Mouse (Mus musculus): ENCODE results near the gene Bcl2l10. TPM values are rescaled to one million over a fixed set of nuclear protein-coding genes. Genes with fewer than 3 reads are reported as not detected.

Bcl2l10 gene
- not detected in 2 replicates for polyA plus RNA-seq (2015; fragmentation: Nextera tagmentation; extraction: Ambion mirVana)

DNA sequence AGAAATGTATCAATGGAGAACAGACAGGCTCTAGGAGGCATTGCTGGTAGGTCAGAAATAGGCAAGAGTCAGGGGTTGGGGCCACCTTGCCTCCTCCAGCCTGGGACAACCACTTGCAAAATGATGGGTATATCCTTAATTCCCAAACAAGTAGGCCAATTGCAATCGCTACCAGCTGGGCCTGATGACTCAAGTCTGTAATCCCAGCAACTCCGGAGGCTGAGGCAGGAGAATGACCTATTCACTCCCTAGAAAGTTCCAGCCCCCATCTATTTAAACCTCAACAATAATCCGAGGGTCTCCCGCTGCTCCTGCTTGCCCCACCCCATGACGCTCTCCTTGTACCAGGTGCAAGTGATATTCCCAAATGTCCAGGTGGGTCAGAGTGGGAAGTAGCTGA is at the start of gene Bcl2l10:
Bcl2l10 (plus strand) TSS at position 301 of the 400 bp plus-strand sequence.
- no peak within 1 kb of the TSS for H3K27ac ChIP-seq
- no peaks in the 10 kb centered on the region for H3K4me1 ChIP-seq
- no peak within 1 kb of the TSS for H3K4me3 ChIP-seq
- peaks cover 22% of the 10 kb centered on the region; the same call in 1 of the 2 replicates for H3K36me3 ChIP-seq
- H3K9me3 ChIP-seq = no peaks in the 10 kb centered on the region
- 87% methylated on average over 5 of the region's 5 CpGs for WGBS
- no peak within 1 kb of the TSS for H3K9ac ChIP-seq
- ATAC-seq (ENCODE audit: insufficient number of reproducible peaks, low FRiP score, low TSS enrichment, low read depth) = no peak
- no peak within 1 kb of the TSS for H3K4me2 ChIP-seq
- no peaks in the 10 kb centered on the region for H3K27me3 ChIP-seq

DNA sequence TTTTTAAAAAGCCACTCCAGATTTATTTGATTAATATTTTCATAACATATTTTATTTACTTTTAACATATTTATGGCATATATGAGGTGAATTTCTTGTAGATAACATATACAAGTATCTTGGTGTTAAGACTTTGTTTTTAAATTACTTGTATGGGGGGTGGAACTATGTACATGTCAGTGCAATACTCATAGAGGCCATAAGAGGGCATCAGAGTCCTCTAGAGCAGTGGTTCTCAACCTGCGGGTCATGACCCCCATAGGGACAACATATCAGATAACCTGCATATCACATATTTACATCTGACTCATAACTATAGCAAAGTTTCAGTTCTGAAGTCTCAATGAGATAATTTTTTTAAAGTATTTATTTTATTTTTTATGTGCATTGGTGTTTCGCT is 48.2 kb upstream of the Bcl2l10 start:
- ATAC-seq (ENCODE audit: insufficient number of reproducible peaks, low FRiP score, low TSS enrichment, low read depth) = no peak
- H3K36me3 ChIP-seq = no peaks in the 10 kb centered on the region
- WGBS = 83% methylated on average over 2 of the region's 2 CpGs
- no peak overlapping the region for H3K9ac ChIP-seq
- no peak overlapping the region for H3K27ac ChIP-seq
- H3K4me3 ChIP-seq = no peak overlapping the region
- no peaks in the 10 kb centered on the region for H3K9me3 ChIP-seq
- H3K4me2 ChIP-seq = no peak overlapping the region
- no peaks in the 10 kb centered on the region for H3K4me1 ChIP-seq
- peaks cover 9% of the 10 kb centered on the region; the same call in 1 of the 2 replicates for H3K27me3 ChIP-seq

DNA sequence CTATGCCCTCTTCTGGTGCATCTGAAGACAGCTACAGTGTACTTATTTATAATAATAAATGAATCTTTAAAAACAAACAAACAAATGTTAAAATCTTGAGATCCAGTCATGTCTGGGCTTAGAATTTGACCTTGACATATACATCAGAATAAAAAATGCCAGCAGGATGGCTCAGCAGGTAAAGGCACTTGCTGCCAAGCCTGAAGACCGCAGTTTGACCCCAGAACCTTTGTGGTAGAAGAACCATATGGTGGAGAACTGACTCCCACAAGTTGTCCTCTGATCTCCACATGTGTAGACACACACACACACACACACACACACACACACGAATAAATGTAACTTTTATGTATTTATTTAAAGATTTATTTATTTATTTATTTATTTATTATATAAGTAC is 44.5 kb upstream of the Bcl2l10 start:
- H3K4me1 ChIP-seq = no peaks in the 10 kb centered on the region
- no peak overlapping the region for H3K27ac ChIP-seq
- H3K4me2 ChIP-seq = no peak overlapping the region
- H3K9ac ChIP-seq = no peak overlapping the region
- 83% methylated on average over 2 of the region's 2 CpGs for WGBS
- H3K9me3 ChIP-seq = no peaks in the 10 kb centered on the region
- ATAC-seq (ENCODE audit: insufficient number of reproducible peaks, low FRiP score, low TSS enrichment, low read depth) = no peak
- H3K27me3 ChIP-seq = 0 out of 2 replicates have a peak, but pooled peaks cover 2% of the 10 kb centered on the region
- no peak overlapping the region for H3K4me3 ChIP-seq
- no peaks in the 10 kb centered on the region for H3K36me3 ChIP-seq

DNA sequence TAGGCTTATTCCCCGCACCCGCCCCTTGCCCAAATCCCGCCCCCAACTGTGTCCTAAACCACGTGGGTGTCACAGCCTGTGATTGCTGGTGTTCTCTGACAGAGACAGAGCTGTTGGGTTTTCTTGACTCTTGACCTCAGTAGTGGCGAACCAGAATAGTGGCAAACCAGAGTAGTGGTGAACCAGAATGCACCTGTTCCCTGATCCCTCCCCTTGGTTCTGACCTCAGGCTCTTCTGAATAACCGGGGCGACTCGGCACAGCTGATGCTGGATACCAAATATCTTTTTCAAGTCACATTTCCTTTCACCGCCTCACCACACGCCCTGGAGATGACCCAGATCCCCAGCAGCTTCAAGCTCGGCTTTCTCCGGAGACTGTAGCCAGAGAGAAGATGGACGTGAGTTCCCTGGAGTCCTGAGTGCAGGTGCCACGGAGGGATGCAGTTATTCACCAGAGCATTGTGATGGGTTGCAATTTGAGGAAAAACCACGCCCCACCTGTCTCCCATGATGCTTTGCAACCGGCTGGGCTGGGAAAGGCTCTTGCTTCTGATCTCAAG is 43.8 kb upstream of the Bcl2l10 start:
- Histone ChIP-seq H3K4me2 (0 out of 2 replicates have a peak overlapping the region, but pooled peaks have one; percentile 3), H3K27ac (no peak overlapping the region), H3K9me3 (no peaks in the 10 kb centered on the region), H3K27me3 (0 out of 2 replicates have a peak, but pooled peaks cover 2% of the 10 kb centered on the region), H3K4me3 (no peak overlapping the region), H3K9ac (no peak overlapping the region), H3K36me3 (no peaks in the 10 kb centered on the region), H3K4me1 (no peaks in the 10 kb centered on the region)
- no peak for ATAC-seq (ENCODE audit: insufficient number of reproducible peaks, low FRiP score, low TSS enrichment, low read depth)
- 37% methylated on average over 16 of the region's 16 CpGs for WGBS

DNA sequence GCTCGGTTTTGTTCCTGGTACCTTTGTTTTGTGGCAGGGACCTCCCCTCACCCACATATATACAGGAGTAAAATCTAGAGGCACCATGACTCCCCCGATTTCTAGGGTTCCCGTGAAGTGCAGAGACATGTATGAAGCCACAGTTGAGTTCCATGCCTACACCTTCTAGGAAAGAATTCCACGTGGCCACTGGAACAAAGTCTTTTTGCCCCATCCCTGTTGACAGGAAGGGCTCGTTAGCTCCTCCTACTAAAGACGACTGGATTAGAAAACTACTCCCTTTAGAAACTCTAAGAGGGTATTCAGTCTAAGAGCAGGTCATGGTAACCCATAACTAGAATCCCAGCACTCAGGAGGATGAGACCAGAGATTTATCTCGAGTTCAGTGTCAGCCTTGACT is 43.3 kb upstream of the Bcl2l10 start:
- no peak overlapping the region for H3K4me3 ChIP-seq
- no peak overlapping the region for H3K9ac ChIP-seq
- H3K4me2 ChIP-seq = no peak overlapping the region
- H3K9me3 ChIP-seq = no peaks in the 10 kb centered on the region
- H3K36me3 ChIP-seq = no peaks in the 10 kb centered on the region
- ATAC-seq (ENCODE audit: insufficient number of reproducible peaks, low FRiP score, low TSS enrichment, low read depth) = no peak
- WGBS = 35% methylated on average over 7 of the region's 7 CpGs
- H3K27ac ChIP-seq = no peak overlapping the region
- H3K4me1 ChIP-seq = no peaks in the 10 kb centered on the region
- H3K27me3 ChIP-seq = 0 out of 2 replicates have a peak, but pooled peaks cover 2% of the 10 kb centered on the region

DNA sequence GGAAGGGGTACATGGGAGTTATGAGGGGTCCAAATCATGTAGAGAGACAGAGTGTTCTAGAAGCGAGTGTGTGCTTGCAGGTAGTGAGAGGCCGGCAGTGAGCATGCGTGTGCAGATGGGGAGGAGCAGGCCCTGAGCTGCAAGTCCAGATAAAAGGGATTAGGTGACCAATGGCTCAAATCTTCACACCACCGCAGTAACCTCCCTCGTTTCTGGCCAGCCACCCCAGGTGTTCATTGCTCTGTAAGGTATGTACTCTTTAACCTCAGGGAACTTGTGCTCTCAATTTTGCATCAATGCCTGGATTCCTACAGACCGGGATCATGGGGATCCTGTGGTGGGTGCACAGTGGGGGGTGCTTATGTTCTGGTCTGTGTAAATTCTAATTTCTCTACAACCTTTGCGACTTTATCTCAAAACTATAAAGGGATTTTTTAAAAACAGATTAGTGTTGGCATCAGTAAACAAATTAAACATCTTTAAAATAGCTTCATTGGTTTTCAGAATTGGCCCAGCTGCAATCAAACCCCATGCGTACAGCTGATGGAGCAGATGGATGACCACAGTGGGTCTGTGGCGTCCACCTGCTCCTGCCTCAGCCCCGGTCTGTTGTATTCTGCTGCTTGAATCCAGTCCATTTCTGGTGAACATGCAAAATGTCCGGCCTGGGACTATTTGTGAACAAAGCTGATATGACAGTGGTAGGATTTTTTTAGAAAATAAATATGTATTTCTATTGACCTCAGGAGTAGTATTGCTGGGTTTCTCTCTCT is 41.2 kb upstream of the Bcl2l10 start, which contains the start of gene Gnb5:
Gnb5 (plus strand) TSS at position 163 of the 773 bp plus-strand sequence.
- no peak within 1 kb of the TSS for H3K27ac ChIP-seq
- ATAC-seq (ENCODE audit: insufficient number of reproducible peaks, low FRiP score, low TSS enrichment, low read depth) = no peak
- H3K36me3 ChIP-seq = no peaks in the 10 kb centered on the region
- no peaks in the 10 kb centered on the region for H3K4me1 ChIP-seq
- H3K4me2 ChIP-seq = no peak within 1 kb of the TSS
- no peaks in the 10 kb centered on the region for H3K9me3 ChIP-seq
- 0 out of 2 replicates have a peak, but pooled peaks cover 2% of the 10 kb centered on the region for H3K27me3 ChIP-seq
- H3K4me3 ChIP-seq = no peak within 1 kb of the TSS
- WGBS = 72% methylated on average over 11 of the region's 11 CpGs
- H3K9ac ChIP-seq = no peak within 1 kb of the TSS

DNA sequence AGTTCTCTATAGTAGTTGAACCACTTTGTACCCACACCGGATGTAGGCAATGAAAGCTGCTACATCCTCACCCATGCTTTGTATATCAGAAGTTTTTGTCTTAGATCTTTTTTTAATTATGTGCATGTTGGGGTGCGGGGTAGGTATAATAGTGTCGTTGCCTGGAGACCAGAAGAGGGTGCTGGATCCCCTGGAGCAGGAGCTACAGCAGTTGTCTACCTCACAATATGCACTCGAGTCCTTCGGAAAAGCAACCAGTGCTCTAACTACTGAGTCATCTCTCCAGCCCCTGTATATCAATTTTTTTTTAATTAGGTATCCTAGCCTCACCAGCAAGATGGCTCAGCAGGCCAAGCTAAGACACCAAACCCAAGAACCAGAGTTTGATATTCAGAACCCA is 40.5 kb upstream of the Bcl2l10 start:
- H3K27me3 ChIP-seq = 0 out of 2 replicates have a peak, but pooled peaks cover 2% of the 10 kb centered on the region
- no peak overlapping the region for H3K4me2 ChIP-seq
- H3K4me3 ChIP-seq = no peak overlapping the region
- ATAC-seq (ENCODE audit: insufficient number of reproducible peaks, low FRiP score, low TSS enrichment, low read depth) = no peak
- WGBS = 84% methylated on average over 5 of the region's 5 CpGs
- no peak overlapping the region for H3K9ac ChIP-seq
- no peaks in the 10 kb centered on the region for H3K36me3 ChIP-seq
- no peaks in the 10 kb centered on the region for H3K4me1 ChIP-seq
- no peaks in the 10 kb centered on the region for H3K9me3 ChIP-seq
- H3K27ac ChIP-seq = no peak overlapping the region

DNA sequence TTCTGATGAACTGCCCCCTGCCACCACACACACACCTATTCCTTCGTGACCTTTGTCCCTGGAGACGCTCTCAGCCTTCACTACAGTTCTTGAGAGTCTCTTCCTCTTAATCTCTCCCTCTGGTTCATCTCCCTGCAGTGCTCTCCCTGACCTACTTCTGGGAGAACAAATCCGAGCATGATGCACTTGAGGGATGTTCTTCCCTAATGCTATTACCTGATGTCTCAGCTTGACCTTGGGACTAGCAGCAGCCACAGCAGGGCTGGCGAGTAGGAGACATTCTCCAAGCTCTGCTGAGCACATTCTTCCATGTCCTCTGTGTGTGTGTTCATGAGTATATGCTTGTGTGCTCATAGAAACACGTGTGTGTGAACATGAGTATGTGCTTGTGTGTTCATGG is 38.9 kb upstream of the Bcl2l10 start:
- no peak overlapping the region for H3K9ac ChIP-seq
- no peaks in the 10 kb centered on the region for H3K36me3 ChIP-seq
- 0 out of 2 replicates have a peak, but pooled peaks cover 2% of the 10 kb centered on the region for H3K27me3 ChIP-seq
- H3K4me2 ChIP-seq = no peak overlapping the region
- no peaks in the 10 kb centered on the region for H3K9me3 ChIP-seq
- peaks cover 4% of the 10 kb centered on the region; the same call in 1 of the 2 replicates for H3K4me1 ChIP-seq
- H3K4me3 ChIP-seq = no peak overlapping the region
- ATAC-seq (ENCODE audit: insufficient number of reproducible peaks, low FRiP score, low TSS enrichment, low read depth) = no peak
- no peak overlapping the region for H3K27ac ChIP-seq
- WGBS = 52% methylated on average over 5 of the region's 5 CpGs

DNA sequence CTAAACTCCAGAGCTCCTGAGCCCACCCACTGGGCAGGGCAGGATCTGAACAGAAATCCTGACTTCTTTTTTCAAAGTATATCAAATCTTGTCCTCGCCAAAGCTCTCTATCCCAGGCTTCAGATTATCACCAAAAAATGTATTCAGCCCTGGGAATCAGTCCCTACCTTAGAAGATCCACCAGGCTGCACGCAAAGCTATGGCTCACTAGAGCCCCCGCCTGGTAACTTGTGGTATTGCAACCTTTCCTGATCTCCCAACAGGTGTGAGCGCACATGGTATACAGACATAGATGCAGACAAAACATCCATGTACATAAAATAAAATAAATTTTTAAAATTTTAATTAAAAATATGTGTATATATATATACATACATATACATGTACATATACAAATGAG is 35.5 kb upstream of the Bcl2l10 start:
- H3K9ac ChIP-seq = no peak overlapping the region
- no peak for ATAC-seq (ENCODE audit: insufficient number of reproducible peaks, low FRiP score, low TSS enrichment, low read depth)

DNA sequence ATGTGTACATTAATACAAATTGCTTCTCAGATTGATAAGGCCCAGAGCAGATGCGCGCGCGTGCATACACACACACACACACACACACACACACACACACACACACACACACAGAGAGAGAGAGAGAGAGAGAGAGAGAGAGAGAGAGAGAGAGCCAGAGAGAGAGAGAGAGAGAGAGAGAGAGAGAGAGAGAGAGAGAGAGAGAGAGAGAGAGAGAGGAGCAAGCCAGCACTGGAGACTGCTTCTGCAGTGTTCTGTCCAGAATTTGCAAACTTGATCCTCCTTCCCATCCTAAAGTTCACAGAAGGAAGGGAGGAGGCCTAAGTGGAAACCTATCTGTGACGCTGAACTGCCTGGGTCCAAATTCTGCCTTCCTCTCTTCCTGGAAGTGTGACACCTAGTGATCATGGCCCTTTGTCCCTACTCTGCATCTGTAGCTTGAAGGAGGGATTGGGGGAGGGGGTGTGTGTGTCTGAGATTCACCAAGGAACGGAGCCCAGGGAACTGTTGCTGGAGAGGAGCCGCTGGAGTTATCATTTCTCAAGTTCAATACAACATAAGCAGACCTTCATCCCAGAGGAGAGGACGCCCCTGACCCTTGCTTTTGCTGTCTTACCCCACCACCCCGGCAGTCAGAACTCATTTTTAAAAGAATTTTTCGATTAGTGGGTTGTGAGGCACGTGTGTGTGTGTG is 34.3 kb upstream of the Bcl2l10 start:
- WGBS = 34% methylated on average over 11 of the region's 11 CpGs
- peak overlapping the region; percentile 89 for H3K4me2 ChIP-seq
- no peak for ATAC-seq (ENCODE audit: insufficient number of reproducible peaks, low FRiP score, low TSS enrichment, low read depth)
- H3K27ac ChIP-seq = 0 out of 2 replicates have a peak overlapping the region, but pooled peaks have one; percentile 17
- H3K9ac ChIP-seq = 0 out of 2 replicates have a peak overlapping the region, but pooled peaks have one; percentile 60
- H3K27me3 ChIP-seq = no peaks in the 10 kb centered on the region
- peaks cover 24% of the 10 kb centered on the region for H3K4me1 ChIP-seq
- H3K4me3 ChIP-seq = peak overlapping the region; percentile 73
- H3K36me3 ChIP-seq = no peaks in the 10 kb centered on the region
- no peaks in the 10 kb centered on the region for H3K9me3 ChIP-seq

More for the DNA sequence above, 35.5 kb upstream of the Bcl2l10 start:
- H3K4me1 ChIP-seq = peaks cover 24% of the 10 kb centered on the region
- H3K4me2 ChIP-seq = no peak overlapping the region
- 19% methylated on average over 4 of the region's 4 CpGs for WGBS
- no peaks in the 10 kb centered on the region for H3K27me3 ChIP-seq
- H3K36me3 ChIP-seq = no peaks in the 10 kb centered on the region
- no peak overlapping the region for H3K27ac ChIP-seq
- H3K4me3 ChIP-seq = no peak overlapping the region
- H3K9me3 ChIP-seq = no peaks in the 10 kb centered on the region

DNA sequence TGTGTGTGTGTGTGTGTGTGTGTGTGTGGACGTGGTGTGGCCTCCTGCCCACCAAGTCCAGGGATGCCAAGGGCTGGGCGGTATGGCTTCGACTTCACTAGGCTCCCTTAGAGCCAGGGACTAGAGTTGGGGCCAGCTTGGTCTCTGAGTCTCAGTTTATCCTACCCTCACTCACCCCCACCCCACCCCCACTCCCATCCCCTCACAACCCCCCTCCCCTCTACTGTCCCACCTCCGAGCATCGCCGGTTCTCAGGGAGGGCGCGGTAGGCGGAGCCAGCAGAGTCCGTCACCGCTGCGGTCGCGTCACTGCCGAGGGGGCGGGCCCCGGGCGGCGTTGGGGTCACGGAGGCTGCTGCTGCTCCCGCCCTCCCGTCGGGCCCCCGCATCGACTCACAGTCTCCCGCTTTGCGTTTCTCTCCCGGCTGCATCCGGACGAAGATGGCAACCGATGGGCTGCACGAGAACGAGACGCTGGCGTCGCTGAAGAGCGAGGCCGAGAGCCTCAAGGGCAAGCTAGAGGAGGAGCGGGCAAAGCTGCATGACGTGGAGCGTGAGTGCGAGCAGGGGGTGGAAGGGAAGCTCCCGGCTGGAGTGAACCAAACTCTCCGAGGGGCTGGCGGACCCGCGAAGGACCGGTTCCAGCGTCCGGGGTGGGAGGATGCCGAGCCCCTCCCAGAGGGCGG is 33.6 kb upstream of the Bcl2l10 start:
- Histone ChIP-seq H3K4me1 (peaks cover 26% of the 10 kb centered on the region), H3K9ac (peak overlapping the region; percentile 60), H3K27me3 (no peaks in the 10 kb centered on the region), H3K4me2 (peak overlapping the region; percentile 89), H3K4me3 (peak overlapping the region; percentile 73), H3K36me3 (no peaks in the 10 kb centered on the region), H3K9me3 (no peaks in the 10 kb centered on the region), H3K27ac (peak overlapping the region; percentile 75)
- WGBS = under 1% methylated on average over 41 of the region's 52 CpGs
- peak; percentile 71 for ATAC-seq (ENCODE audit: insufficient number of reproducible peaks, low FRiP score, low TSS enrichment, low read depth)

Data from limb, embryonic 15.5 days (tissue).